Mouse (Mus musculus) erythroblast, embryonic 14.5 days (primary cell): ENCODE data around the gene Rad54l2. TPM values are rescaled to one million over a fixed set of nuclear protein-coding genes. Genes with fewer than 3 reads are reported as not detected.

ENCODE experiments used
- H3K27me3 ChIP-seq: 2 replicates; pipeline ENCODE4 v1.6.1; 2012; ENCODE audit warnings: inconsistent platforms; ENCODE audit not compliant: control insufficient read depth
- H3K36me3 ChIP-seq: 2 replicates; pipeline ENCODE4 v1.6.1; 2012; ENCODE audit warnings: mild to moderate bottlenecking, inconsistent platforms; ENCODE audit not compliant: control insufficient read depth
- H3K4me1 ChIP-seq: 2 replicates; pipeline ENCODE4 v1.6.1; 2012; ENCODE audit warnings: inconsistent platforms; ENCODE audit not compliant: control insufficient read depth
- H3K4me3 ChIP-seq: replicated peaks from 2 replicates; pipeline ENCODE3; 2012; ENCODE audit warnings: moderate library complexity, mild to moderate bottlenecking, inconsistent platforms
- H3K9me3 ChIP-seq: 2 replicates; pipeline ENCODE4 v1.6.1; 2012; ENCODE audit warnings: low read length, inconsistent platforms, mixed read lengths; ENCODE audit not compliant: control insufficient read depth
- GATA1 ChIP-seq: IDR thresholded peaks from 2 replicates; pipeline ENCODE4 v1.6.1; 2012; ENCODE audit warnings: low read length, inconsistent platforms, mixed read lengths
- TAL1 ChIP-seq: IDR thresholded peaks from 3 replicates; pipeline ENCODE4 v1.6.1; 2012; ENCODE audit warnings: low read length, inconsistent platforms, mixed read lengths
- polyA plus RNA-seq: library from polyadenylated mRNA; stranded (reverse); fragments of >175 nt; gene quantifications from 2 replicates; pipeline ENCODE4 v1.2.3, GENCODE M21; 2012

The Rad54l2 gene
- polyA plus RNA-seq, 1 experiment = 0.24 TPM

DNA sequence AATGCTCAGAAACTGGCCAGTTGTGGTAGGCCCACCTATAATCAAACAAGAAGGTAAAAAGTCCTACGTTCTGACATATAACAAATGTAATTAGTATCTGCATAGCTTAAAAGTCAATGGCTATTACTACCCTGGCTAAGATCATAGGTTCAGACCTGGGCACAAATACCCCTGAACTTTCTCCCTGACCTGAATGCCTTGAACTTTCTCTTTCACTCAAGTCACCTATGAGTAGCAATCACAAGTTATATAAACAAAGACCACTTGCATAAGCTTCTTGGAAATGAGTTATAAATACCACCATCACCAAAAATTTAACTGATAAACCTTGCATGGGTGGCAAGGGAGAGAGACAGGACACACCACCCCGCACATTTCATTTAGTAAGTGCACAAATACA is 63.6 kb downstream of the Rad54l2 start:
- no peak overlapping the region for H3K4me3 ChIP-seq
- H3K27me3 ChIP-seq = no peaks in the 10 kb centered on the region
- H3K9me3 ChIP-seq = no peaks in the 10 kb centered on the region
- H3K4me1 ChIP-seq = peaks cover 17% of the 10 kb centered on the region
- TF ChIP-seq GATA1 (no peak), TAL1 (no peak)
- H3K36me3 ChIP-seq = peaks cover 19% of the 10 kb centered on the region

- Histone ChIP-seq H3K27me3 (no peaks in the 10 kb centered on the region), H3K4me1 (peaks cover 16% of the 10 kb centered on the region), H3K36me3 (peaks cover 21% of the 10 kb centered on the region), H3K9me3 (no peaks in the 10 kb centered on the region), H3K4me3 (no peak overlapping the region)
- TF ChIP-seq GATA1 = no peak
- no peak for TF ChIP-seq TAL1
These were observed 64.1 kb downstream of the Rad54l2 start for GRCm38 (mm10) chr9:106724864-106725263.

DNA sequence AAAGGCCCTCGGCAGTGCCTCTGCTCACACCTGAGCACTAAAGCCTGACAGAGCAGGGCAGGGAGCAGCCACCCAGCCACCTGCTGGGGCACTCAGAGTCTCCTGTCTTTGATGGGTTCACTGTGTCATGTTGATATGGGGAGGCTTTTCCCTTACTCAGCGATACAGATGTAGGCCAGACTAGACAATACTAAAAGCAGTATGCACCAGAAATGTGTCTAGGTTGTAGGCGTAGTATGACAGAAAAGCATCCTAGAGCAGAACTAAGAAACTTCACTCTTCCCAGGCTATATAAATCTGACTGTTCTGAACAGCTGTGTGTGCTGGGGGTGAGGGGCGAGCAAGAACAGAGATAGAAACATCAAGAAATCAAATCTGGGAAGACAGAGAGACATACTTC is 72.3 kb downstream of the Rad54l2 start:
- Histone ChIP-seq H3K4me1 (no peaks in the 10 kb centered on the region), H3K36me3 (peaks cover 70% of the 10 kb centered on the region), H3K27me3 (no peaks in the 10 kb centered on the region), H3K4me3 (no peak overlapping the region), H3K9me3 (no peaks in the 10 kb centered on the region)
- no peak for TF ChIP-seq GATA1

GRCm38 (mm10) chr9:106716232-106716631 is 72.8 kb downstream of the Rad54l2 start:
- H3K36me3 ChIP-seq = peaks cover 70% of the 10 kb centered on the region
- no peak overlapping the region for H3K4me3 ChIP-seq
- H3K9me3 ChIP-seq = no peaks in the 10 kb centered on the region
- TF ChIP-seq TAL1 (no peak), GATA1 (no peak)
- no peaks in the 10 kb centered on the region for H3K4me1 ChIP-seq
- H3K27me3 ChIP-seq = no peaks in the 10 kb centered on the region

- Histone ChIP-seq H3K36me3 (peaks cover 72% of the 10 kb centered on the region), H3K4me1 (no peaks in the 10 kb centered on the region), H3K9me3 (no peaks in the 10 kb centered on the region), H3K27me3 (no peaks in the 10 kb centered on the region), H3K4me3 (no peak overlapping the region)
- TF ChIP-seq TAL1 (no peak), GATA1 (no peak)
These were observed 76.5 kb downstream of the Rad54l2 start for GRCm38 (mm10) chr9:106712470-106712869.

GRCm38 (mm10) chr9:106692973-106693481 is 96.0 kb downstream of the Rad54l2 start:
- Histone ChIP-seq H3K9me3 (no peaks in the 10 kb centered on the region), H3K27me3 (no peaks in the 10 kb centered on the region), H3K4me1 (no peaks in the 10 kb centered on the region), H3K36me3 (peaks cover 39% of the 10 kb centered on the region), H3K4me3 (no peak overlapping the region)
- no peak for TF ChIP-seq TAL1
- no peak for TF ChIP-seq GATA1

GRCm38 (mm10) chr9:106688834-106689233 is 100.2 kb downstream of the Rad54l2 start:
- Histone ChIP-seq H3K36me3 (peaks cover 16% of the 10 kb centered on the region), H3K9me3 (no peaks in the 10 kb centered on the region)

GRCm38 (mm10) chr9:106686983-106687650 is 101.9 kb downstream of the Rad54l2 start:
- Histone ChIP-seq H3K27me3 (peaks cover 5% of the 10 kb centered on the region), H3K4me1 (peaks cover 25% of the 10 kb centered on the region), H3K36me3 (peaks cover under 1% of the 10 kb centered on the region), H3K9me3 (no peaks in the 10 kb centered on the region), H3K4me3 (no peak overlapping the region)
- TF ChIP-seq TAL1 = no peak
- TF ChIP-seq GATA1 = no peak

More at GRCm38 (mm10) chr9:106688834-106689233, 100.2 kb downstream of the Rad54l2 start:
- Histone ChIP-seq H3K4me1 (peaks cover 25% of the 10 kb centered on the region), H3K4me3 (no peak overlapping the region), H3K27me3 (peaks cover 5% of the 10 kb centered on the region)
- TF ChIP-seq GATA1 (no peak), TAL1 (no peak)

DNA sequence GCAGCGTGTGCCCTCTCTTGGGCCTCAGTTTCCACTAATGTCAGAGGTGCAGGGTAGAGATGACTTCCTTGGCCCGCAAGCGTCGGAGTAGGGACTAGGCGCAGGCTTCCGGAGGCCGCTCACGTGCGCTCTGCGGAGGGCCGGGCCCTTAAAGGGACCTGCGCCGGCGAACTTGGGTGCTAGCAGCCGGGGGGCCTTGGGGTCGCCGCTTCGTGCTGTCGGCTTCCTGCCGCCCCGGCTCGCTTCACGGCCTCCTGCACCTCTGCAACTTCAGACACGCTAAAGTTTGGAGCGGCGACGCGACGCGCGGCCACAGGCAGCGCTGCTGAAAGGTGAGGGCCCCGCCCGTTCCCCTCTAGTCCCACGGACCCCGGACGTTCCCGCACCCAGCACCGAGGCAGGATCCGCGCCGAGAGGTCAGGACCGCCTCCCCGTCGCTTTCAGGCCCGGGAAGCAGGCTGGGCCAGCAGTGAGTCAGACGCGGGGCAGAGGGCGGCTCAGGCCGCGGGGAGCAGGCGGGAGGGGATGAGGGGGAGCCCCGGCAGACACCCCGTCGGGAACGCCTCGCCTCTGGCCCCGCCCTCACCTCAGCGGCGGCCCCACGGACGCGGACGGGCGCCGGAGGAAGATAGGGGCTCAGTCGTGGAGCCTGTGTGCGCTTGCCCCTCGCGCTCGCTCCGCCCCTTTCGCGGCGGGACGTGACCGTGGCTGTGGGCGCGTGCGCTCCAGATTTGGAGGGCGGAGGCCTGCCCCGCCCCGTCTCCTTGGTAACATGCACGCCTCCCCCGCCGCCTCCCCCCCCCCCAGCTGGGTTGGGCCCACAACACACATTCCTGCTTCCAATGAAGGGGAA is 103.5 kb downstream of the Rad54l2 start, which contains the start of gene Tex264:
TSS of gene Tex264 (minus strand) at position 679 of the 853 bp plus-strand sequence.
- peak within 1 kb of the TSS; percentile 65 for H3K4me3 ChIP-seq
- H3K4me1 ChIP-seq = peaks cover 25% of the 10 kb centered on the region
- TF ChIP-seq TAL1 (no peak), GATA1 (no peak)
- no peaks in the 10 kb centered on the region; the same call in 1 of the 2 replicates for H3K36me3 ChIP-seq
- H3K27me3 ChIP-seq = peaks cover 5% of the 10 kb centered on the region
- H3K9me3 ChIP-seq = no peaks in the 10 kb centered on the region
